Comparison of ENCODE assay signal across 21 mouse cellular contexts in genomic region chr2:80603771-80604426, GRCm38 (mm10). TPM values are rescaled to one million over a fixed set of nuclear protein-coding genes. Genes with fewer than 3 reads are reported as not detected.
DNase-seq lines count a peak whose midpoint lies in the region; ATAC-seq and TF ChIP-seq lines count a peak whose summit lies in the region.
"Had no signal": no experiment of that assay in that cellular context is flagged by ENCODE, and none has a peak within 500 bp of the region (broad histone marks: within the 10 kb centered on the region; RNA-seq: fewer than 3 reads in every experiment).

No protein-coding gene starts in this region.

- H3K27me3 ChIP-seq in forebrain, embryonic 16.5 days (replicated peaks; ENCODE audit: control insufficient read depth, insufficient read depth, low read length), result no peaks in the 10 kb centered on the region
- H3K27me3 ChIP-seq: heart, embryonic 12.5 days; neural tube, embryonic 13.5 days had no signal

- peak overlapping the region; percentile 84 for H3K27ac ChIP-seq in layer of hippocampus, adult 2 months
- H3K27ac ChIP-seq in forebrain, embryonic 16.5 days (ENCODE audit: low read length), result peak overlapping the region; percentile 78
- H3K27ac ChIP-seq: kidney, postnatal 0 days; limb, embryonic 10.5 days; neural tube, embryonic 13.5 days had no signal

- H3K4me2 ChIP-seq in forebrain, embryonic 16.5 days (ENCODE audit: low read length), result no peak overlapping the region; the same call in 1 of the 2 replicates
- H3K4me2 ChIP-seq: heart, embryonic 12.5 days; liver, embryonic 11.5 days; midbrain, embryonic 11.5 days; neural tube, embryonic 13.5 days had no signal

- intact Hi-C loops in heart, postnatal 36 days (cut with DNase I), result no loop called here
- intact Hi-C loops in gastrocnemius, postnatal 14 days (cut with DNase I; ENCODE audit: low total_unique reads), result no loop called here

- no peak overlapping the region for H3K4me3 ChIP-seq in layer of hippocampus, adult 2 months
- no peak overlapping the region for H3K4me3 ChIP-seq in forebrain, embryonic 16.5 days (replicated peaks; ENCODE audit: low read length)
- H3K4me3 ChIP-seq: heart, embryonic 12.5 days; limb, embryonic 10.5 days; neural tube, embryonic 13.5 days had no signal

- ATAC-seq in cerebellum, adult (ENCODE audit: insufficient number of reproducible peaks, low FRiP score, low TSS enrichment), result no peak
- peak; percentile 90 for ATAC-seq in forebrain, embryonic 16.5 days
- ATAC-seq: hindbrain, embryonic 16.5 days had no signal

- peak; percentile 59 to 60 for DNase-seq in cerebellum, postnatal 14 days
- DNase-seq in layer of hippocampus, adult 2 months (ENCODE audit: low spot score in 2 of 2), result peak; percentile 42 to 44
- DNase-seq in layer of hippocampus, adult 11-12 months (ENCODE audit: low spot score), result no peak
- peak; percentile 22 for DNase-seq in R1 (ENCODE audit: low read depth, low spot score)
- no peak for DNase-seq in heart, postnatal 36 days
- DNase-seq in gastrocnemius, postnatal 14 days, result no peak
- DNase-seq: adrenal gland, postnatal 25 days; kidney, adult 11 months; lung, adult 2 months; lung, postnatal 4 days; spleen, adult 18-20 months; thymus, adult 18-20 months had no signal

- TF ChIP-seq CTCF in layer of hippocampus, adult 2 months (conservative IDR thresholded peaks at IDR 0.05), result no peak

- no peaks in the 10 kb centered on the region for H3K9me3 ChIP-seq in forebrain, embryonic 16.5 days (ENCODE audit: control insufficient read depth, low read length)
- H3K9me3 ChIP-seq: heart, embryonic 12.5 days; limb, embryonic 10.5 days; neural tube, embryonic 13.5 days had no signal

- peaks cover 5% of the 10 kb centered on the region for H3K4me1 ChIP-seq in forebrain, embryonic 16.5 days (replicated peaks; ENCODE audit: control insufficient read depth, insufficient read depth, low read length)
- H3K4me1 ChIP-seq: heart, embryonic 12.5 days; limb, embryonic 10.5 days; neural tube, embryonic 13.5 days had no signal

- no peak overlapping the region for H3K9ac ChIP-seq in forebrain, embryonic 16.5 days (replicated peaks; ENCODE audit: low read depth, low read length)
- H3K9ac ChIP-seq: heart, embryonic 12.5 days; neural tube, embryonic 13.5 days had no signal

- no peaks in the 10 kb centered on the region for H3K36me3 ChIP-seq in forebrain, embryonic 16.5 days (ENCODE audit: control insufficient read depth, insufficient read depth)
- H3K36me3 ChIP-seq: heart, embryonic 12.5 days; limb, embryonic 10.5 days; neural tube, embryonic 13.5 days had no signal

- WGBS in forebrain, embryonic 16.5 days, result 48% methylated on average over 19 of the region's 19 CpGs

RNA-seq across cellular contexts. Expression of gene Dusp19, which starts 12.9 kb away (rescaled TPM):
- 10 to 100 TPM; 27.9 to 28.4 TPM for total RNA-seq in layer of hippocampus, adult 2 months (2021)
- 16.3 and 16.5 TPM in 2 replicates for polyA plus RNA-seq in forebrain, embryonic 16.5 days (2015; fragmentation: Nextera tagmentation; extraction: Ambion mirVana)
- 1 to 10 TPM; 7.9 to 9.8 TPM for total RNA-seq in heart, postnatal 36 days (2021)
- total RNA-seq in gastrocnemius, postnatal 14 days (2021), result 1 to 10 TPM; 6.5 TPM

RNA-seq across cellular contexts. Expression of gene Nup35, which starts 13.1 kb away (rescaled TPM):
- 10 to 100 TPM; 16.5 to 18.8 TPM for total RNA-seq in layer of hippocampus, adult 2 months (2021)
- polyA plus RNA-seq in forebrain, embryonic 16.5 days (2015; fragmentation: Nextera tagmentation; extraction: Ambion mirVana), result 55.3 and 58.7 TPM in 2 replicates
- 1 to 10 TPM; 5.4 to 6.0 TPM for total RNA-seq in heart, postnatal 36 days (2021)
- total RNA-seq in gastrocnemius, postnatal 14 days (2021), result 1 to 10 TPM; 7.4 to 9.0 TPM

RNA-seq across cellular contexts. Expression of gene Nckap1, which starts 22.7 kb away (rescaled TPM):
- 100 to 1,000 TPM; 541 to 558 TPM for total RNA-seq in layer of hippocampus, adult 2 months (2021)
- polyA plus RNA-seq in forebrain, embryonic 16.5 days (2015; fragmentation: Nextera tagmentation; extraction: Ambion mirVana), result 103 and 108 TPM in 2 replicates
- total RNA-seq in heart, postnatal 36 days (2021), result 10 to 100 TPM; 61.8 to 64.2 TPM
- total RNA-seq in gastrocnemius, postnatal 14 days (2021), result 10 to 100 TPM; 47.1 to 49.2 TPM

Comparison
In these comparisons a context has a peak if more than half of its experiments do, and no peak if none do; other contexts are left out.
1. DNase-seq: peak in cerebellum, postnatal 14 days (2 of 2), layer of hippocampus, adult 2 months (2 of 2) and R1 (single experiment); none in layer of hippocampus, adult 11-12 months (single experiment), heart, postnatal 36 days (0 of 2) and gastrocnemius, postnatal 14 days (single experiment).
2. RNA of gene Nckap1, which starts 22.7 kb away (total RNA-seq): 541 to 558 TPM in layer of hippocampus, adult 2 months; 61.8 to 64.2 TPM in heart, postnatal 36 days and 47.1 to 49.2 TPM in gastrocnemius, postnatal 14 days; every median in the first group is over 4 times any median in the second.